Comparison of ENCODE assay signal across 24 mouse cellular contexts in the genomic region with DNA sequence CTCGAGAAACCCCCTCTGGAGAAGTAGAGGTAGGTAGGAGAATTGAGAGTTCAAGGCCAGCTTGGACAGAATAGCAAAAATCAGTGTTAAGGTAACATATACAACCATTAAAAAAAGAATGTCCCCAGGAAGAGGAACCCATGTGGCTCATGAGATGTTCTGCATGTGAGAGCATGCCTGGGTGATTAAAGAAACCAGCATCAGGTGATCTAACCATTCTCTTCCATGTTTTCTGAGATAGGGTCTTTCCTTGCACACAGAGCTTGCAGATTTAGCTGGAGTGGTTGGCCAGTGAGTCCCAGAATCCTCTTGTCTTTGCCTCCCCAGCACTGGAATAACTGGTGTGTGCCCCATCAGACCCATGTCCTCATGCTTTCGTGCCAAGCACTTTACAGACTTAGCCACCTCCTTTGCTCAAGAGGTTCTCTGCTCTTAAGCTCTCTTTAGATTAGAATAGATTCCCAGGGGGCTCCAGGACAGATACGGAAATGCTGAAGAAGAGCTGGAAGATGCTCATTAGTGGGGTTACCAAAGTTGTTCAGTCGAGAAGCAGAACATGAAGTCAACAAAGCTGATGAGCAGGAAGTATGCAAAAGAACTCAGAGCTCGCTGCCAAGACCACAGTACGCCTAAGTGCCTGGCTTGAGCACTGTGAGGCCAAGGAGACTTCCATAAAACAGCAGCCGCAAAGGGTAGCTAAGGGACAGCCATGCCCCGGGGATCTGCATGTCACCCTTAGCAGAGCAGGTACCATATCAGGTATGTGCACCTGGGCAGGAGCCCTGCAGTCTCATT.
DNase-seq lines count a peak whose midpoint lies in the region; ATAC-seq and TF ChIP-seq lines count a peak whose summit lies in the region.
"Had no signal": no experiment of that assay in that cellular context is flagged by ENCODE, and none has a peak within 500 bp of the region (broad histone marks: within the 10 kb centered on the region; RNA-seq: fewer than 3 reads in every experiment).

No protein-coding gene starts in this region.

- TF ChIP-seq POLR2A in CH12.LX (IDR thresholded peaks at IDR 0.05; ENCODE audit: low read depth, low read length): no peak
- no peak for TF ChIP-seq POLR2A in cerebellum, adult 2 months (IDR thresholded peaks at IDR 0.05; ENCODE audit: borderline replicate concordance, insufficient read depth, low read length)

- no peaks in the 10 kb centered on the region for H3K79me2 ChIP-seq in CH12.LX (replicated peaks; ENCODE audit: control insufficient read depth, extremely low read depth, insufficient read depth, poor library complexity, severe bottlenecking)

- no peak overlapping the region for H3K4me3 ChIP-seq in kidney, embryonic 15.5 days (replicated peaks)
- H3K4me3 ChIP-seq in CH12.LX (replicated peaks in 1 of 3; ENCODE audit: low read depth in 2 of 3, low read length in 2 of 3, poor library complexity in 1 of 3): no peak overlapping the region
- no peak overlapping the region for H3K4me3 ChIP-seq in cerebellum, adult 2 months (replicated peaks; ENCODE audit: insufficient read depth, low read depth, low read length)
- H3K4me3 ChIP-seq: forebrain, embryonic 13.5 days; heart, embryonic 10.5 days; heart, embryonic 15.5 days; limb, embryonic 13.5 days; midbrain, embryonic 13.5 days; neural tube, embryonic 13.5 days; stomach, embryonic 15.5 days had no signal

- H3K27me3 ChIP-seq in kidney, embryonic 15.5 days: no peaks in the 10 kb centered on the region
- H3K27me3 ChIP-seq in CH12.LX (replicated peaks): no peaks in the 10 kb centered on the region
- no peaks in the 10 kb centered on the region for H3K27me3 ChIP-seq in cerebellum, adult 2 months (ENCODE audit: control insufficient read depth, insufficient read depth, low read length)
- H3K27me3 ChIP-seq: forebrain, embryonic 13.5 days; heart, embryonic 15.5 days; limb, embryonic 13.5 days; midbrain, embryonic 13.5 days; neural tube, embryonic 13.5 days; stomach, embryonic 15.5 days had no signal

- ATAC-seq in kidney, embryonic 15.5 days (replicated peaks; ENCODE audit: low FRiP score): no peak
- ATAC-seq: forebrain, embryonic 13.5 days; hindbrain, embryonic 16.5 days; midbrain, embryonic 13.5 days had no signal

- DNase-seq in kidney, postnatal 25 days: peak; percentile 8 to 57
- peak; percentile 42 for DNase-seq in lung, postnatal 36 days
- DNase-seq in lung, postnatal 14 days: no peak
- DNase-seq in B cell, adult 2 months: peak; percentile 49 to 53
- DNase-seq in CH12.LX (ENCODE audit: extremely low read depth): no peak
- DNase-seq in cerebellum, adult 2 months: no peak
- DNase-seq: adrenal gland, postnatal 10 days; cerebellum, adult 9-10 months; cerebellum, postnatal 36 days; gastrocnemius, postnatal 25 days; heart, adult 11 months; kidney, postnatal 4 days had no signal

- H3K4me2 ChIP-seq in kidney, embryonic 15.5 days: no peak overlapping the region
- H3K4me2 ChIP-seq in CH12.LX (ENCODE audit: insufficient read depth, low read depth, poor library complexity, severe bottlenecking): no peak overlapping the region
- H3K4me2 ChIP-seq: forebrain, embryonic 13.5 days; heart, embryonic 15.5 days; limb, embryonic 13.5 days; liver, embryonic 11.5 days; midbrain, embryonic 13.5 days; neural tube, embryonic 13.5 days; stomach, embryonic 15.5 days had no signal

- TF ChIP-seq CTCF in CH12.LX (conservative IDR thresholded peaks at IDR 0.05 in 1 of 2, IDR thresholded peaks at IDR 0.05 in 1 of 2; ENCODE audit: low read depth in 2 of 2, low read length in 2 of 2): no peak
- TF ChIP-seq CTCF in cerebellum, adult 2 months (IDR thresholded peaks at IDR 0.05; ENCODE audit: borderline replicate concordance, insufficient read depth, low read depth, low read length): no peak

- no peaks in the 10 kb centered on the region for H3K9me3 ChIP-seq in kidney, embryonic 15.5 days (replicated peaks)
- no peaks in the 10 kb centered on the region for H3K9me3 ChIP-seq in CH12.LX (replicated peaks; ENCODE audit: low read length)
- H3K9me3 ChIP-seq: forebrain, embryonic 13.5 days; G1E; heart, embryonic 10.5 days; heart, embryonic 15.5 days; limb, embryonic 13.5 days; midbrain, embryonic 13.5 days; neural tube, embryonic 13.5 days; stomach, embryonic 15.5 days had no signal

- no peak overlapping the region for H3K9ac ChIP-seq in kidney, embryonic 15.5 days
- no peak overlapping the region for H3K9ac ChIP-seq in CH12.LX (ENCODE audit: insufficient read depth, low read depth)
- H3K9ac ChIP-seq: forebrain, embryonic 13.5 days; heart, embryonic 15.5 days; limb, embryonic 13.5 days; midbrain, embryonic 13.5 days; neural tube, embryonic 13.5 days; stomach, embryonic 15.5 days had no signal

- no peaks in the 10 kb centered on the region for H3K36me3 ChIP-seq in kidney, embryonic 15.5 days
- H3K36me3 ChIP-seq in CH12.LX (replicated peaks in 1 of 2; ENCODE audit: control insufficient read depth in 1 of 2, insufficient read depth in 1 of 2, low read length in 1 of 2): no peaks in the 10 kb centered on the region
- H3K36me3 ChIP-seq: G1E; heart, embryonic 10.5 days; heart, embryonic 15.5 days; limb, embryonic 13.5 days; midbrain, embryonic 13.5 days; neural tube, embryonic 13.5 days; stomach, embryonic 15.5 days had no signal

- no peak overlapping the region for H3K27ac ChIP-seq in kidney, embryonic 15.5 days
- H3K27ac ChIP-seq in CH12.LX (ENCODE audit: insufficient read depth, low read depth): no peak overlapping the region
- no peak overlapping the region for H3K27ac ChIP-seq in cerebellum, adult 2 months (ENCODE audit: insufficient read depth, low read length)
- H3K27ac ChIP-seq: forebrain, embryonic 13.5 days; heart, embryonic 10.5 days; heart, embryonic 15.5 days; limb, embryonic 13.5 days; macrophage; midbrain, embryonic 13.5 days; neural tube, embryonic 13.5 days; stomach, embryonic 15.5 days had no signal

- dilution Hi-C loops in CH12.LX (cut with MboI; ENCODE audit: extremely low pct_ligation_motif_present, extremely low pct_unique_long_range_greater_than_20kb, low sequenced_read_pairs): no loop called here

- H3K4me1 ChIP-seq in kidney, embryonic 15.5 days: no peaks in the 10 kb centered on the region
- peaks cover 8 to 20% of the 10 kb centered on the region in 2 experiments; a peak in 3 of 4 replicates for H3K4me1 ChIP-seq in CH12.LX (ENCODE audit: control insufficient read depth in 1 of 2, insufficient read depth in 2 of 2)
- H3K4me1 ChIP-seq in cerebellum, adult 2 months (ENCODE audit: control insufficient read depth, insufficient read depth, low read length): no peaks in the 10 kb centered on the region
- H3K4me1 ChIP-seq: forebrain, embryonic 13.5 days; heart, embryonic 10.5 days; heart, embryonic 15.5 days; limb, embryonic 13.5 days; midbrain, embryonic 13.5 days; neural tube, embryonic 13.5 days; stomach, embryonic 15.5 days had no signal

- 82% methylated on average over 8 of the region's 8 CpGs for WGBS in kidney, embryonic 15.5 days
- 78% methylated on average over 8 of the region's 8 CpGs for WGBS in cerebellum, adult 2 months

- in situ Hi-C loops in CH12.LX (cut with MboI; ENCODE audit: low pct_ligation_motif_present, low pct_unique_long_range_greater_than_20kb, low sequenced_read_pairs): no loop called here

- TF ChIP-seq EP300 in CH12.LX (IDR thresholded peaks at IDR 0.05; ENCODE audit: low read length): no peak

- TF ChIP-seq RAD21 in CH12.LX (IDR thresholded peaks at IDR 0.05; ENCODE audit: low read depth, low read length): no peak

TF ChIP-seq in CH12.LX, 34 proteins besides CTCF, POLR2A, EP300 and RAD21:
- no peak for TF ChIP-seq CHD1 (IDR thresholded peaks at IDR 0.05; ENCODE audit: low read depth, low read length)
- TF ChIP-seq BHLHE40 (IDR thresholded peaks at IDR 0.05; ENCODE audit: low read depth, low read length): peak; percentile 22; the same call in 1 of the 2 replicates
- no peak for TF ChIP-seq MEF2A (IDR thresholded peaks at IDR 0.05; ENCODE audit: borderline replicate concordance, low read depth, low read length)
- TF ChIP-seq NRF1 (IDR thresholded peaks at IDR 0.05; ENCODE audit: low read depth, low read length): no peak
- no peak for TF ChIP-seq KAT2A (IDR thresholded peaks at IDR 0.05; ENCODE audit: insufficient replicate concordance, low read length)

Comparison
In these comparisons a context has a peak if more than half of its experiments do, and no peak if none do; other contexts are left out.
1. DNase-seq: peak in kidney, postnatal 25 days (2 of 2), lung, postnatal 36 days (single experiment) and B cell, adult 2 months (2 of 2); none in lung, postnatal 14 days (single experiment), CH12.LX (single experiment) and cerebellum, adult 2 months (0 of 2).